Mouse (Mus musculus) stomach, embryonic 16.5 days (tissue): ENCODE data around the gene Klra4. TPM values are rescaled to one million over a fixed set of nuclear protein-coding genes. Genes with fewer than 3 reads are reported as not detected.

Source experiments
- polyA plus RNA-seq: library from polyadenylated mRNA; unstranded; fragments of >200 nt; fragmentation: Nextera tagmentation; extraction: Ambion mirVana; gene quantifications from 2 replicates; pipeline ENCODE4 v1.2.1, GENCODE M21; 2015

Gene Klra4
- polyA plus RNA-seq, 1 experiment from 2014 or later: not detected

Other genes with a start within 250 kb of the Klra4 start
- gene Gm17631, start 204.6 kb downstream of the Klra4 start, polyA plus RNA-seq: not detected in 2 replicates
- 0.22 and 0.26 TPM in 2 replicates for gene Klra17, start 190.6 kb downstream of the Klra4 start, polyA plus RNA-seq
- gene Klra5, start 149.6 kb downstream of the Klra4 start, polyA plus RNA-seq: not detected in 2 replicates
- not detected in 2 replicates for gene Klra6, start 40.3 kb downstream of the Klra4 start, polyA plus RNA-seq
- gene Klra8, start 62.6 kb upstream of the Klra4 start, polyA plus RNA-seq: not detected in 2 replicates
- not detected in 2 replicates for gene Klra9, start 125.8 kb upstream of the Klra4 start, polyA plus RNA-seq
- not detected in 2 replicates for gene Klra7, start 166.1 kb upstream of the Klra4 start, polyA plus RNA-seq
- gene Klra10, start 214.7 kb upstream of the Klra4 start, polyA plus RNA-seq: not detected in 2 replicates